Mouse (Mus musculus) embryonic fibroblast, embryonic 13.5 days (primary cell): ENCODE measurements around the gene Rasgrp3.

Experiments used
- CTCF ChIP-seq: IDR thresholded peaks from 2 replicates; pipeline ENCODE4 v1.5.1; 2011; ENCODE audit warnings: mild to moderate bottlenecking, control low read depth, low read length, moderate library complexity, borderline replicate concordance; ENCODE audit not compliant: insufficient read depth
- POLR2A ChIP-seq: IDR thresholded peaks from 2 replicates; pipeline ENCODE4 v1.6.1; 2011; ENCODE audit warnings: low read depth, mild to moderate bottlenecking, control low read depth, low read length, moderate library complexity

DNA sequence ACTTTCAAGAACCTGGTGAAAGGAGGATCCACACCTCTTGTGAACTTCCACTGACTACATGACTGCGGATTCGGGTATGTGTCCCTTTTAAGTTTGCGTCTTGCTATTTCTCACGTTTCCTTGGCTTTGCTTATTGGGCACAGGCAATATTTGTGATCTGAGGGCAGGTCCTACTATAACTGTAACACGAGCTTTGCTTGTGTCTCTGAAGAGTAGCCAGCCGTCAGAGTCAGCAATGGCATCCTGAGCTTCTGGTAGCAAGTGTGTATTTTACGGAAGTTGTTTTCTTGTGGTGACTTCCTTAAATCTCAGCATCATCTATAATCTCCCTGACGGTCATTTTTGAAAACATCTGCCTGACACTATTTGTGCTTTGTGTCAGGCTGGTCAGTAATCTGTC lies 399 bp downstream of the Rasgrp3 start:
- TF ChIP-seq CTCF (no peak), POLR2A (no peak)
